Mouse (Mus musculus): Measurements from ENCODE around the gene Aqp1. TPM values are rescaled to one million over a fixed set of nuclear protein-coding genes. Genes with fewer than 3 reads are reported as not detected.
A peak's percentile ranks its signal among the peaks of the same experiment; 100 is the strongest.

Gene Aqp1
- total RNA-seq, 2 experiments from 2014 or later: 0.39 to 0.72 TPM

- Histone ChIP-seq H3K4me3 (no peak overlapping the region), H3K27ac (no peak overlapping the region)
- no peak for TF ChIP-seq CTCF (conservative IDR thresholded peaks at IDR 0.05)
- DNase-seq (ENCODE audit: low spot score in 2 of 2): no peak
Measured at GRCm38 (mm10) chr6:55320894-55321293, 15.3 kb upstream of the Aqp1 start.

GRCm38 (mm10) chr6:55321518-55321917 lies 14.7 kb upstream of the Aqp1 start:
- H3K4me3 ChIP-seq: no peak overlapping the region
- H3K27ac ChIP-seq: no peak overlapping the region
- no peak for DNase-seq (ENCODE audit: low spot score in 2 of 2)
- TF ChIP-seq CTCF (conservative IDR thresholded peaks at IDR 0.05): no peak

- TF ChIP-seq CTCF (conservative IDR thresholded peaks at IDR 0.05): no peak
- no peak for DNase-seq (ENCODE audit: low spot score in 2 of 2)
- H3K27ac ChIP-seq: no peak overlapping the region
- H3K4me3 ChIP-seq: no peak overlapping the region
Measured at GRCm38 (mm10) chr6:55322980-55323379, 13.3 kb upstream of the Aqp1 start.

- TF ChIP-seq CTCF (conservative IDR thresholded peaks at IDR 0.05): no peak
- DNase-seq (ENCODE audit: low spot score in 2 of 2): no peak
- Histone ChIP-seq H3K4me3 (no peak overlapping the region), H3K27ac (no peak overlapping the region)
Measured at GRCm38 (mm10) chr6:55323908-55324634, 12.2 kb upstream of the Aqp1 start.

- Histone ChIP-seq H3K4me3 (no peak overlapping the region), H3K27ac (no peak overlapping the region)
- 0 out of 2 replicates have a peak, but pooled peaks have one; percentile 23 for TF ChIP-seq CTCF (conservative IDR thresholded peaks at IDR 0.05)
- no peak for DNase-seq (ENCODE audit: low spot score in 2 of 2)
Measured at GRCm38 (mm10) chr6:55324785-55325184, 11.4 kb upstream of the Aqp1 start.

GRCm38 (mm10) chr6:55326299-55326698 lies 9.9 kb upstream of the Aqp1 start:
- no peak overlapping the region for H3K27ac ChIP-seq
- H3K4me3 ChIP-seq: no peak overlapping the region
- DNase-seq (ENCODE audit: low spot score in 2 of 2): no peak
- TF ChIP-seq CTCF (conservative IDR thresholded peaks at IDR 0.05): no peak

- no peak overlapping the region for H3K4me3 ChIP-seq
- no peak for TF ChIP-seq CTCF (conservative IDR thresholded peaks at IDR 0.05)
- no peak overlapping the region for H3K27ac ChIP-seq
- no peak for DNase-seq (ENCODE audit: low spot score in 2 of 2)
Measured at GRCm38 (mm10) chr6:55327326-55327725, 8.9 kb upstream of the Aqp1 start.

- H3K27ac ChIP-seq: no peak overlapping the region
- no peak overlapping the region for H3K4me3 ChIP-seq
- DNase-seq (ENCODE audit: low spot score in 2 of 2): no peak
- no peak for TF ChIP-seq CTCF (conservative IDR thresholded peaks at IDR 0.05)
Measured at GRCm38 (mm10) chr6:55328179-55328578, 8.1 kb upstream of the Aqp1 start.

GRCm38 (mm10) chr6:55331315-55331714 lies 4.9 kb upstream of the Aqp1 start:
- no peak overlapping the region for H3K4me3 ChIP-seq
- DNase-seq (ENCODE audit: low spot score in 2 of 2): no peak
- no peak for TF ChIP-seq CTCF (conservative IDR thresholded peaks at IDR 0.05)
- no peak overlapping the region for H3K27ac ChIP-seq

GRCm38 (mm10) chr6:55332100-55332772 lies 4.0 kb upstream of the Aqp1 start:
- TF ChIP-seq CTCF (conservative IDR thresholded peaks at IDR 0.05): no peak
- H3K27ac ChIP-seq: no peak overlapping the region
- no peak for DNase-seq (ENCODE audit: low spot score in 2 of 2)
- no peak overlapping the region for H3K4me3 ChIP-seq

- DNase-seq (ENCODE audit: low spot score in 2 of 2): no peak
- no peak for TF ChIP-seq CTCF (conservative IDR thresholded peaks at IDR 0.05)
Measured at GRCm38 (mm10) chr6:55332773-55333109, 3.5 kb upstream of the Aqp1 start.

GRCm38 (mm10) chr6:55337242-55337641 lies 1.0 kb downstream of the Aqp1 start:
- Histone ChIP-seq H3K4me3 (no peak overlapping the region), H3K27ac (no peak overlapping the region)
- no peak for TF ChIP-seq CTCF (conservative IDR thresholded peaks at IDR 0.05)
- DNase-seq (ENCODE audit: low spot score in 2 of 2): no peak

More at GRCm38 (mm10) chr6:55332773-55333109, 3.5 kb upstream of the Aqp1 start:
- H3K4me3 ChIP-seq: no peak overlapping the region
- no peak overlapping the region for H3K27ac ChIP-seq

GRCm38 (mm10) chr6:55338077-55338476 lies 1.8 kb downstream of the Aqp1 start:
- H3K4me3 ChIP-seq: no peak overlapping the region

More at GRCm38 (mm10) chr6:55338077-55338476, 1.8 kb downstream of the Aqp1 start:
- no peak for DNase-seq (ENCODE audit: low spot score in 2 of 2)
- TF ChIP-seq CTCF (conservative IDR thresholded peaks at IDR 0.05): no peak
- no peak overlapping the region for H3K27ac ChIP-seq
